32 mouse cellular contexts compared by ENCODE assay signal in the genomic region with DNA sequence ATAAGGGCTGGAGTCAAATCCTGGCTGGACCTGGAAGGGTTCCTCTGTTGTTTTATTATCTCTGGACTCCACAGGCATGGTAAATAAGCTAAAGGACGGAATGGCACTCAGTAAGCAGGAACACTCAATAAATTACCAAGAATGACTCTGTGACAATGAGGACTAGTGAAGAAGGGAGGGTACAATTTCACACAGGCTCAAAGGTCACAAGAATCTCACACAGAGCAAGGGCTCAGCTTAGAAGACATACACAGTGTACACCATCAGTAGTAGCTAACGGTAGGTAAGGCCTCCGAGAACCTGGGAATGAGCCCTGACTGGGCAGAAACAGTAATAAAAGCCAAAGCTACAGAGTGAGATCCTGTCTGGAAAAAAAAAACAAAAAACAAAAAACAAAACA. TPM values are rescaled to one million over a fixed set of nuclear protein-coding genes. Genes with fewer than 3 reads are reported as not detected.
A peak's percentile ranks its signal among the peaks of the same experiment; 100 is the strongest.
DNase-seq lines count a peak whose midpoint lies in the region; ATAC-seq and TF ChIP-seq lines count a peak whose summit lies in the region.
"Had no signal": no experiment of that assay in that cellular context is flagged by ENCODE, and none has a peak within 500 bp of the region (broad histone marks: within the 10 kb centered on the region; RNA-seq: fewer than 3 reads in every experiment).

No protein-coding gene starts in this region.

- no peaks in the 10 kb centered on the region for H3K36me3 ChIP-seq in kidney, adult 2 months (ENCODE audit: control insufficient read depth, insufficient read depth, low read length)
- no peaks in the 10 kb centered on the region for H3K36me3 ChIP-seq in liver, embryonic 12.5 days
- H3K36me3 ChIP-seq in intestine, embryonic 15.5 days = no peaks in the 10 kb centered on the region
- H3K36me3 ChIP-seq: embryonic facial prominence, embryonic 13.5 days; forebrain, embryonic 10.5 days; forebrain, embryonic 15.5 days; G1E; hindbrain, embryonic 12.5 days; limb, embryonic 15.5 days; midbrain, embryonic 10.5 days; midbrain, embryonic 15.5 days had no signal

- no peak for ATAC-seq in liver, embryonic 12.5 days
- ATAC-seq in intestine, embryonic 15.5 days = peak; percentile 54
- ATAC-seq: forebrain, embryonic 15.5 days; hindbrain, postnatal 0 days; midbrain, embryonic 15.5 days had no signal

- H3K4me2 ChIP-seq in liver, embryonic 12.5 days = no peak overlapping the region
- H3K4me2 ChIP-seq in intestine, embryonic 15.5 days (replicated peaks) = no peak overlapping the region
- H3K4me2 ChIP-seq: embryonic facial prominence, embryonic 13.5 days; forebrain, embryonic 15.5 days; heart, embryonic 11.5 days; hindbrain, embryonic 12.5 days; limb, embryonic 15.5 days; lung, embryonic 14.5 days; midbrain, embryonic 15.5 days had no signal

- peaks cover 8% of the 10 kb centered on the region; the same call in 1 of the 2 replicates for H3K4me1 ChIP-seq in kidney, adult 2 months (ENCODE audit: control insufficient read depth, insufficient read depth, low read length)
- H3K4me1 ChIP-seq in liver, embryonic 12.5 days = peaks cover 84% of the 10 kb centered on the region
- peaks cover 14% of the 10 kb centered on the region for H3K4me1 ChIP-seq in intestine, embryonic 15.5 days (replicated peaks)

- no peak overlapping the region for H3K27ac ChIP-seq in kidney, adult 2 months (ENCODE audit: insufficient read depth, low read depth, low read length)
- peak overlapping the region; percentile 53; the same call in 1 of the 2 replicates for H3K27ac ChIP-seq in liver, embryonic 12.5 days
- H3K27ac ChIP-seq in intestine, embryonic 15.5 days = no peak overlapping the region
- H3K27ac ChIP-seq: embryonic facial prominence, embryonic 13.5 days; forebrain, embryonic 10.5 days; forebrain, embryonic 15.5 days; hindbrain, embryonic 12.5 days; hindbrain, postnatal 0 days; layer of hippocampus, adult 2 months; limb, embryonic 10.5 days; limb, embryonic 15.5 days; midbrain, embryonic 10.5 days; midbrain, embryonic 15.5 days had no signal

- H3K9ac ChIP-seq in liver, embryonic 12.5 days = no peak overlapping the region
- no peak overlapping the region for H3K9ac ChIP-seq in intestine, embryonic 15.5 days
- H3K9ac ChIP-seq: embryonic facial prominence, embryonic 13.5 days; forebrain, embryonic 15.5 days; hindbrain, embryonic 12.5 days; limb, embryonic 15.5 days; lung, embryonic 14.5 days; midbrain, embryonic 15.5 days had no signal

- H3K27me3 ChIP-seq in kidney, adult 2 months (replicated peaks; ENCODE audit: control insufficient read depth, insufficient read depth, low read length) = no peaks in the 10 kb centered on the region
- H3K27me3 ChIP-seq in liver, embryonic 12.5 days (replicated peaks) = no peaks in the 10 kb centered on the region
- H3K27me3 ChIP-seq in intestine, embryonic 15.5 days (replicated peaks) = no peaks in the 10 kb centered on the region
- H3K27me3 ChIP-seq: embryonic facial prominence, embryonic 13.5 days; forebrain, embryonic 15.5 days; hindbrain, embryonic 12.5 days; limb, embryonic 15.5 days; midbrain, embryonic 15.5 days had no signal

- TF ChIP-seq CTCF in kidney, adult 2 months (conservative IDR thresholded peaks at IDR 0.05; ENCODE audit: insufficient read depth, insufficient read length, low read depth, low read length) = no peak

- peak; percentile 56 for DNase-seq in kidney, adult 2 months
- no peak for DNase-seq in kidney, adult 18-20 months
- no peak for DNase-seq in liver
- peak; percentile 45 for DNase-seq in mesoderm, embryonic 11.5 days (ENCODE audit: low read depth, low spot score)
- no peak for DNase-seq in left cerebral cortex, adult 11 months (ENCODE audit: low spot score)
- DNase-seq: adrenal gland, adult 8-10 months; cerebellum, adult 11 months; cerebellum, adult 9-10 months; cerebellum, postnatal 36 days; gastrocnemius, postnatal 36 days; heart, adult 18-20 months; heart, postnatal 36 days; kidney, postnatal 25 days; lung, embryonic 14.5 days; lung, postnatal 14 days; right cerebral cortex, adult 18-20 months; spleen, adult 18-20 months; thymus, postnatal 14 days had no signal

- no peak overlapping the region for H3K4me3 ChIP-seq in kidney, adult 2 months (ENCODE audit: insufficient read depth, low read depth, low read length)
- H3K4me3 ChIP-seq in liver, embryonic 12.5 days = no peak overlapping the region
- H3K4me3 ChIP-seq in intestine, embryonic 15.5 days (replicated peaks) = no peak overlapping the region
- H3K4me3 ChIP-seq: embryonic facial prominence, embryonic 13.5 days; forebrain, embryonic 10.5 days; forebrain, embryonic 15.5 days; hindbrain, embryonic 12.5 days; layer of hippocampus, adult 2 months; limb, embryonic 10.5 days; limb, embryonic 15.5 days; midbrain, embryonic 10.5 days; midbrain, embryonic 15.5 days had no signal

- 48% methylated on average over 3 of the region's 3 CpGs for WGBS in kidney, adult 2 months
- 72% methylated on average over 3 of the region's 3 CpGs for WGBS in liver, embryonic 12.5 days (ENCODE audit: insufficient replicate concordance)
- WGBS in intestine, embryonic 15.5 days = 55% methylated on average over 3 of the region's 3 CpGs

- no peaks in the 10 kb centered on the region for H3K9me3 ChIP-seq in liver, embryonic 12.5 days (replicated peaks)
- H3K9me3 ChIP-seq in intestine, embryonic 15.5 days = no peaks in the 10 kb centered on the region
- H3K9me3 ChIP-seq: embryonic facial prominence, embryonic 13.5 days; forebrain, embryonic 15.5 days; G1E; hindbrain, embryonic 12.5 days; limb, embryonic 10.5 days; limb, embryonic 15.5 days; midbrain, embryonic 10.5 days; midbrain, embryonic 15.5 days had no signal

- TF ChIP-seq POLR2A in kidney, adult 2 months (IDR thresholded peaks at IDR 0.05; ENCODE audit: low read depth, low read length) = no peak

RNA-seq across cellular contexts. Expression of a gene that starts 29.8 kb away (rescaled TPM):
- polyA plus RNA-seq in kidney, adult 2 months (2012; rRNA removed) = 11.3 and 12.4 TPM in 2 replicates
- polyA plus RNA-seq in liver, embryonic 12.5 days (2016; fragmentation: Nextera tagmentation; extraction: Ambion mirVana) = 1.8 and 2.2 TPM in 2 replicates
- polyA plus RNA-seq in intestine, embryonic 15.5 days (2015; fragmentation: Nextera tagmentation; extraction: Ambion mirVana) = 6.0 and 6.3 TPM in 2 replicates

Comparison
In these comparisons a context has a peak if more than half of its experiments do, and no peak if none do; other contexts are left out.
1. DNase-seq: peak in kidney, adult 2 months (single experiment) and mesoderm, embryonic 11.5 days (single experiment); none in kidney, adult 18-20 months (single experiment), liver (single experiment) and left cerebral cortex, adult 11 months (single experiment).